Mouse (Mus musculus) gastrocnemius, postnatal 14 days (tissue): ENCODE data around the gene Picalm. TPM values are rescaled to one million over a fixed set of nuclear protein-coding genes. Genes with fewer than 3 reads are reported as not detected.

Experiments
- total RNA-seq, 2 experiments: library from RNA; stranded (reverse); gene quantifications; 2 replicates each; pipeline ENCODE4 v1.2.3; 2021

The Picalm gene
- total RNA-seq, 2 experiments from 2014 or later = 111 to 140 TPM

Other genes starting within 250 kb of the Picalm start
- under 1 TPM in 1 of 2 experiments, not detected in 1; 0.16 TPM for gene Ccdc81, start 226.6 kb upstream of the Picalm start, total RNA-seq
- 10 to 100 TPM; 78.7 to 78.9 TPM for gene Hikeshi, start 189.0 kb upstream of the Picalm start, total RNA-seq
- gene Eed, start 149.2 kb upstream of the Picalm start, total RNA-seq = 10 to 100 TPM; 19.1 to 26.6 TPM
- gene Ccdc83, start 135.6 kb downstream of the Picalm start, total RNA-seq = under 1 TPM; 0.16 to 0.33 TPM
- gene Sytl2, start 172.0 kb downstream of the Picalm start, total RNA-seq = 10 to 100 TPM; 22.3 to 32.1 TPM